Mouse (Mus musculus): ENCODE data around the gene Crim1.
"Not testable (repeated sequence)": the region's sequence is repeated elsewhere in the genome, so short reads cannot be mapped to it uniquely, and the experiment has no call there.

Crim1 gene

GRCm38 (mm10) chr17:78250149-78250938, 50.3 kb downstream of the Crim1 start:
- DNase-seq (ENCODE audit: low spot score in 2 of 2), result no peak

DNA sequence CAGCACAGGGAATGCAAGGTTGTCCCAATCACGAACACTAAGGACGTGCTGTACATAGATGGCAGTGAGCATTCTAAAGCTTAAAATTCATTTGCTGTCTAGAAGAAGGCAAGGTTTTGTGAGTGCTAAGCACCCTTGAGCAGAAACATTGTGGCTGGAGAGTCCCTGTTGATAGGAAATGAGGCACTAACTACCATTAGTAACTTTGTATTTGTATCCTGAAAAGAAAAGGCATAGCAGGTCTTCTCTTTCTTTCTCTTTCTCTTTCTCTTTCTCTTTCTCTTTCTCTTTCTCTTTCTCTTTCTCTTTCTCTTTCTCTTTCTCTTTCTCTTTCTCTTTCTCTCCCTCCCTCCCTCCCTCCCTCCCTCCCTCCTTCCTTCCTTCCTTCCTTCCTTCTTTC, 53.5 kb downstream of the Crim1 start:
- not testable (repeated sequence) for DNase-seq (ENCODE audit: low spot score in 2 of 2)

GRCm38 (mm10) chr17:78254256-78254655, 54.2 kb downstream of the Crim1 start:
- DNase-seq (ENCODE audit: low spot score in 2 of 2), result no peak

GRCm38 (mm10) chr17:78255711-78256110, 55.7 kb downstream of the Crim1 start:
- no peak for DNase-seq (ENCODE audit: low spot score in 2 of 2)

GRCm38 (mm10) chr17:78256534-78256933, 56.5 kb downstream of the Crim1 start:
- DNase-seq (ENCODE audit: low spot score in 2 of 2), result no peak

- no peak for DNase-seq (ENCODE audit: low spot score in 2 of 2)
Observed at GRCm38 (mm10) chr17:78261684-78262083, 61.6 kb downstream of the Crim1 start.

GRCm38 (mm10) chr17:78264116-78264515, 64.1 kb downstream of the Crim1 start:
- DNase-seq (ENCODE audit: low spot score in 2 of 2), result no peak

DNA sequence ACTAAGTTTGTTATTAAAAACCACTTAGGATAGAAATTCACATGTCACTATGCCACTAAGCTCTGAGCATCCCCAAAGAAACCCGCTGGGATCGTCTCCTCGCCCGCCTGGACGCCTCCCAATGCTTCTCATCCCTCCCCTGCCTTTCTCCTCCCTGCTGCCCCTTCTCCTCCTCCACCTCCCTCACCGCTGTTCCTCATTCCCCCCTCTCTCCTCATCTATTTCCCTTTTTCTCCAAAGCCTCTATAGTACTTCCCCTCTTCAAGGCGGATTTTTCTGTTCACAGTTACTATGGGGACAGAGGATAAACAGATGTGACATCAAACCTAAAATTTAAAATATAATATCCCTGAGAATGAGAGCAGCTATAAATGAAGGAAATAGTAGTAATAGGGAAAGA, 65.1 kb downstream of the Crim1 start:
- no peak for DNase-seq (ENCODE audit: low spot score in 2 of 2)

DNA sequence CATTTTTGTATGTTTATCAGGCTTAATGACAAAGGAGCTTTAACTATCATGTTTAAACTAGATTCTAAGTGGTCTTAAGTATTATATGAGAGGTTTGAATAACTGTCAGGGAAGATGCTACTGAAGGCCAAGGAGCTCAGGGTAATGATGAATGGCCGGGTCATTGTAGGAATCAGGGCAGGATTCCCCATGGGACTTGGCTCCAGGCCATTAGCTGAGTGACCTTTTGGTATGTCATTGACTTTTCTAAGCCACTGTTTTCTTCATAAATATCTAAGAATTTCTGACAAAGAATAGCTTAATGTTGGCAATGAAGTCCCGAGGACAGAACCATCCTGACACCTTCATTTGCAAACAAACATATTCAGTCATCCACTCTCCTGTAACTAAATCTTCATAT, 66.2 kb downstream of the Crim1 start:
- DNase-seq (ENCODE audit: low spot score in 2 of 2), result no peak

DNA sequence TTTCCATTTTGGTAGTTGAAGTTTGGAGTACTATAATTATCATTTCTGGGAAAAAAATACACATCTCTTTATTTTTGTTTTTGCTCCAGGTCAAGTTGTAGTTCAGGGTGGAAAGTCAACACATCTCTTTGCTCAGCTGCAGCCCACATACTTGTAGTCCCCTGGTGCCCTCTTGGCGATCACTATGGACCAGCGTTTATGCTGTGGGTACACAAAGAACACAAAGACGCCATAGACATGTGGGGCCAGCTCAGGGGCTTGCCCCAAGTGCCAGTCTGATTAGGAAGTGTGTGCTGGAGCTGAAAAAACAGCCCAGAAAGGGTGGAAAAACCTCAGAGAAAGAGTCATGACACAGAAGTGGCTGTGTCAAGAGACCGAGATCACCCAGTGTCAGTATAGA, 68.5 kb downstream of the Crim1 start:
- DNase-seq (ENCODE audit: low spot score in 2 of 2), result no peak

DNA sequence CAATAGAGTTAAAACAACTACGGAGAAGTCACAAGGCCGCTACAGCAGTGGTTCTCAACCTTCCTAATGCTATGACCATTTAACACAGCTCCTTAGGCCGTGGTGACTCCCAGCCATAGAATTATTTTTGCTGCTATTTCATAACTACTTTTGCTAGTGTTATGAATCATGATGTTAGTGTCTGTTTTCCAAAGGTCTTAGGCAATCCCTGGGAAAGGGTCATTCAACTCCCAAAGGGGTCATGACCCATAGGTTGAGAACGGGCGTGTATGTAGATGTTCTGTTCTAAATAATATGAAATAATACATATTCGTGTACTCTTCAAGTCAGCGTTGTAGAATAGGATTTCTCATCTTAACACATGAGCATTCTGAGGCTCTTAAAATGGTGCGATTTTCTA, 69.3 kb downstream of the Crim1 start:
- DNase-seq (ENCODE audit: low spot score in 2 of 2), result no peak

GRCm38 (mm10) chr17:78270019-78270418, 70.0 kb downstream of the Crim1 start:
- DNase-seq (ENCODE audit: low spot score in 2 of 2), result no peak

- DNase-seq (ENCODE audit: low spot score in 2 of 2), result no peak
Observed at GRCm38 (mm10) chr17:78271731-78272130, 71.7 kb downstream of the Crim1 start.

GRCm38 (mm10) chr17:78272142-78272541, 72.1 kb downstream of the Crim1 start:
- DNase-seq (ENCODE audit: low spot score in 2 of 2), result no peak

DNA sequence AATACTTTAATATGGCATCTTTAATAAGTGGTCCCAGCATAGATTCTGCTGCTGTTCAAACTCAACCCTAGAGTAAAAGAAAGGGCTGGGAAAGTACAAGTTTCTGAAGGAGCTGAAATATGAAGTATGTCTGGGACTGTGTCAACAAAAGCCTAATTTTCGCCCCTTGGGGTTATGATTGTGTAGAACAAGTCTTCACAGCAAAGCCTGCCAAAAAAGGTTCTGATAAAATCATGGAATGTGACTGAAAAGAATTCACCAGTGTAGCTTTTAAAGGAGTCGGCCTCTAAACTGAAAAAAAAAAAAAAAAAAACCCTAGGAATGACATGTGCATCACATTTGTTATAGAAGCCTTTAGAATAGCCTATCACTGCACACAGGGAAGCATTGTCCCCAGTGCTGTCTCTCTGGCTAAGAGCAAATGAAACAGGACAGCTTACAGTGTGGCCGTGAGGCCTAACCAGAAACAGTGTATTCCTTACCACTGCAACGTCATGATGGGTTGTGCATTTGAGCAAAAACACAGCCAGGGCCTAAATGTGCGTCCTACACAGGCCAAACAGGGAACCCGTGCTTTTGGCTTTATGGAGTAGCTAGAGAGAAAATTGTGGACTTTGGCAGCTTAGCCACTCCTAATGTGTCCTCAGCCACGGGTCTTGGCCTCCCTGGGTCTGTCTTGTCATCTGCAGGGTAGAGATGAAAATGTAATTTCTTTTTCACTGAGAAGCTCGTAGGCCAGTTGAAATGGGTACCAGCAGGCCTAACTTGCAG, 72.8 kb downstream of the Crim1 start:
- no peak for DNase-seq (ENCODE audit: low spot score in 2 of 2)

GRCm38 (mm10) chr17:78273875-78274274, 73.8 kb downstream of the Crim1 start:
- DNase-seq (ENCODE audit: low spot score in 2 of 2), result no peak

GRCm38 (mm10) chr17:78274609-78275506, 74.8 kb downstream of the Crim1 start:
- no peak for DNase-seq (ENCODE audit: low spot score in 2 of 2)

DNA sequence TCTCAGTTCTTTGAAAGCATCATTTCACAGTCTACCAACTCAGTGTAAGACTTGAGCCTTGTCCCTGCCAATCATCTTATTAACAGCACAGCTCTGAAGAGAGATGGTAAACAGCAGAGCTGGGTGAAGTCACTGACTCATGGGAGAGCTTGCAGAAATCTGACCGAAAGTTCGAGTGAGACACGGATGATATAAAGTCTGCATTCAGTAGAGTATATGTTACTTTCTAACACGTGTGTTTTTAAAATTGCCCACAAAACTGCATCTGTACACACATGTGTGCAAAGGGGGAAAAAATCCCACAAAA, 75.4 kb downstream of the Crim1 start:
- DNase-seq (ENCODE audit: low spot score in 2 of 2), result no peak

GRCm38 (mm10) chr17:78279191-78279590, 79.1 kb downstream of the Crim1 start:
- DNase-seq (ENCODE audit: low spot score in 2 of 2), result no peak

DNA sequence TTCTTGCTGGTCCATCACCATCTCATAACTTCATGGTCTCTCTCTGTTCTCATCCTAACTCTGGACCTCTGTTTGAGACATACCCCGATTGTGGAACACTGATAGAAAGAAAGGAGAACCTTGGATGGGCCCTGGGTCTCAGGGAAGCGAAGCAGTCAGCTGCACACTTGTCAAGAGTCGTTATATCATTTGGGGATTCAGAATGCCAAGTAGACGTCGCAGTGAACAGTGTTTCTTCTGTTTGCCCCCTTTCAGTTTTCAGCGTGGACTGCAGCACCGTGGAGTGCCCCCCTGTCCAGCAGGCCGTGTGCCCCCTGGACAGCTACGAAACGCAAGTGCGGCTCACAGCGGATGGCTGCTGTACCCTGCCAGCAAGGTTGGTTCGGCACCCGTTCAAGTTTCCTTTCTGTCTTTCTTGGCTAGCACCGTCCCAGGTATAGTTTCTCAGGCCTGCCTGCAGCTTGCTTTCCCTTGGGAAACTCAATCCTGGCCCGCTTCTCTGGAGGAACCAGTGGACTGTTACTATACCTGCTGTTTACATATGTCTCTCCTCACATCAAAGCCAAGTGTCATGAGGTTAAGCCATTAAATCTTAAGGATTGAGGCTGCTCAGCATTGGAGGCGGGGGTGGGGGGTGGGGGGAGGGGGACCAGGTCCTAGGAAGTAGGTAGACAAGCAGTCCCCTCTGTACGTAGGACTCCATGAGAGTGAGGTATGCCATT, 81.1 kb downstream of the Crim1 start:
- DNase-seq (ENCODE audit: low spot score in 2 of 2), result no peak

DNA sequence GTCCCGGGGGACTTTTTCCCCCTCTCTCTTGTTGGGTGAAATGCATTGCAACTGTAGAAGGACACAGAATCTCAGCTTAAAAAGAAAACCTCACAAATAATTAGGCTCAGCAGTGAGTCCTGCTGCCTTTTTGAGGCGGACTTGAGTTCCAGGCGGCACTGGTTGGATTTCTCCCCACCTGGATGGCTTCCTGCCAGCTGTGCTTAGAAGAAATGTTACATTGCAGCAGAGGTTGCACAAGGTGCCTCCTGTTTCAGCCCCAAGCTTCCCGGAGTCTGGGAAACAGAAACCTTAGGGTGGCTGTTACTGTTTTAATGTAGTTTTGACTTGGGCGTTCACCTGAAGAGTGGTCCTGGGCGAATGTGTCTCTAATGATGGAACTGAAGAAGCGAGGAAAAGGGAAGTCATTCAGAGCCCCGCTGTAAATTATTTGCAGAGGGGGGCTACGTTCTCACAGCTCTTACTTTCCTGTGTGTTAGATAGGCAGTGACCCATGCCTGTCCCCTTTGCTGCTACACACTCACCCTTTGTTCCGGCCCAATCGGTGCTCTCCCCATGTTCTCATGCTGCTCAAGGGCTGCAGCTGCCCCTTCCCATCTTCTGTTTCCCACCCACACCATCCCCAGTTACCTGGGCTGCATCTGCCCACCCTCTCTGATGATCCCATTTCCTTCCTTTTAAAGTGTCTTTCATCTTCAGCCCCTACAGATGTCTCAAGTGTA, 83.4 kb downstream of the Crim1 start:
- DNase-seq (ENCODE audit: low spot score in 2 of 2), result no peak

All from natural killer cell, adult 2 months (primary cell).